Mouse (Mus musculus) embryonic facial prominence, embryonic 11.5 days (tissue): ENCODE results near the gene Exoc6b. TPM values are rescaled to one million over a fixed set of nuclear protein-coding genes. Genes with fewer than 3 reads are reported as not detected.
"Not testable (repeated sequence)": the region's sequence is repeated elsewhere in the genome, so short reads cannot be mapped to it uniquely, and the experiment has no call there.

Source experiments
- ATAC-seq: fragments of 200-750 bp; cut with Nextera tagmentation; replicated peaks from 2 replicates; pipeline ENCODE4 v1.8.0; 2017; ENCODE audit warnings: low read depth; ENCODE audit not compliant: insufficient number of reproducible peaks, low FRiP score, low TSS enrichment
- DNase-seq: peaks from one replicate; pipeline ENCODE4 v3.0.0-alpha.2; 2015; ENCODE audit warnings: low spot score
- H3K27ac ChIP-seq: fragments of 300-500 bp; sonication (generic); replicated peaks from 2 replicates; pipeline ENCODE4 v1.5.1; 2014; ENCODE audit warnings: mild to moderate bottlenecking, low read depth, low read length, control low read depth
- H3K27me3 ChIP-seq: fragments of 300-500 bp; sonication (generic); 2 replicates; pipeline ENCODE4 v1.6.1; 2014; ENCODE audit warnings: mild to moderate bottlenecking, low read length, moderate library complexity, mixed read lengths; ENCODE audit not compliant: control insufficient read depth, insufficient read depth
- H3K36me3 ChIP-seq: fragments of 300-500 bp; sonication (generic); replicated peaks from 2 replicates; pipeline ENCODE4 v1.6.1; 2014; ENCODE audit warnings: low read depth, mild to moderate bottlenecking, low read length, moderate library complexity, mixed read lengths; ENCODE audit not compliant: control insufficient read depth, insufficient read depth
- H3K4me1 ChIP-seq: fragments of 300-500 bp; sonication (generic); 2 replicates; pipeline ENCODE4 v1.6.1; 2014; ENCODE audit warnings: low read length, mixed read lengths; ENCODE audit not compliant: control insufficient read depth, insufficient read depth
- H3K4me2 ChIP-seq: fragments of 300-500 bp; sonication (generic); 2 replicates; pipeline ENCODE4 v1.6.1; 2014; ENCODE audit warnings: low read depth, mild to moderate bottlenecking, control low read depth, low read length, moderate library complexity
- H3K4me3 ChIP-seq: fragments of 300-500 bp; sonication (generic); 2 replicates; pipeline ENCODE4 v1.5.1; 2014; ENCODE audit warnings: low read depth, low read length, control low read depth
- H3K9ac ChIP-seq: fragments of 300-500 bp; sonication (generic); replicated peaks from 2 replicates; pipeline ENCODE4 v1.6.1; 2014; ENCODE audit warnings: mild to moderate bottlenecking, control low read depth, low read length
- H3K9me3 ChIP-seq: fragments of 300-500 bp; sonication (generic); replicated peaks from 2 replicates; pipeline ENCODE4 v1.6.1; 2016; ENCODE audit warnings: mild to moderate bottlenecking, low read length, inconsistent platforms, mixed read lengths; ENCODE audit not compliant: control insufficient read depth
- WGBS: fragments of 180-500 bp; shearing (Covaris S2); extraction: QIAGEN DNeasy Blood & Tissue Kit; methylation state at CpG from one replicate; pipeline ENCODE4 v1.1.7; 2014; 5-methylcytosine and 5-hydroxymethylcytosine counted together
- polyA plus RNA-seq: library from polyadenylated mRNA; unstranded; fragments of >200 nt; fragmentation: Nextera tagmentation; extraction: Ambion mirVana; gene quantifications from 2 replicates; pipeline ENCODE4 v1.2.1, GENCODE M21; 2014

Exoc6b gene
- polyA plus RNA-seq, 1 experiment from 2014 or later, result 36.0 TPM

DNA sequence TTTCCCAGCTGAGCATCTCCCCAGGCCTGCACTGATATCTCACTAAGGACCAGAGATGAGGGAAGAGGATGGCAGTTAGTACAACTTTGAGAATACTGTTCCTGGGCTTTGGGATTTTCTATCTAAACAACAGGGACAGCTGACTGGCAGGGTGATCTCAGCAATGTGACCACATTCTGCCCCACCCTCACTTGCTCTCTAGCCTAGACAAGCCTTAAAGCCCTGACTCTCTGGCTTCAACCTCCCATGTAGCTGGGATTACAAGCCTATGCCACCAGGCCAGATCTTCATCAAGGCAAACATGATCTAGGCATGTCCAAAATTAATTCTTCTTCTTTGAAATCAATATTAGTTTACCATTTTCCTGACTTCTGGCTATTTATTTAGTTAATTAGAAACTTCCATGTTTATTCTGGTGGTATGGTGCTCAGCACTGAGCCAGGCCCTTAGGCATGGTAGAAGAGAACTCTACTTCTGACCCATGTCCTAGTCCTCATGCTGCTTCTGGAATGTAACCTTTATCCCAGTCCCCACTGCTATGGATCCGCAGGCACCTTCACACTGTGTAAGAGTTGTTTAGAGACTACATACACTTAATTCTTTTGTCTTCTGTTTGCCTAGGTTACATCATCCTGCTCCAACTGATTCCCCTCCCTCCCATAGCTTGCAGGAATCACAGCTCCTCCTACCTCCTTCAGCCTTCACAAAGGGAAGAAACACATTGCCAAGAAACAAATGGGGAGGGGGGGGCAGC, 468.0 kb downstream of the Exoc6b start:
- H3K4me2 ChIP-seq, result no peak overlapping the region
- H3K4me1 ChIP-seq, result no peaks in the 10 kb centered on the region
- WGBS, result 30% methylated on average over 1 of the region's 1 CpGs
- H3K9ac ChIP-seq, result no peak overlapping the region
- H3K27me3 ChIP-seq, result no peaks in the 10 kb centered on the region
- H3K27ac ChIP-seq, result no peak overlapping the region
- no peaks in the 10 kb centered on the region for H3K36me3 ChIP-seq
- no peaks in the 10 kb centered on the region for H3K9me3 ChIP-seq
- no peak overlapping the region for H3K4me3 ChIP-seq
- DNase-seq (no peak), ATAC-seq (no peak)

- not testable (repeated sequence) for H3K4me3 ChIP-seq, H3K36me3 ChIP-seq, H3K4me1 ChIP-seq, H3K27me3 ChIP-seq, DNase-seq, H3K9ac ChIP-seq, H3K4me2 ChIP-seq, H3K9me3 ChIP-seq, ATAC-seq, H3K27ac ChIP-seq
- 95% methylated on average over 3 of the region's 3 CpGs for WGBS
These were observed 470.0 kb downstream of the Exoc6b start for GRCm38 (mm10) chr6:84599296-84599695.

DNA sequence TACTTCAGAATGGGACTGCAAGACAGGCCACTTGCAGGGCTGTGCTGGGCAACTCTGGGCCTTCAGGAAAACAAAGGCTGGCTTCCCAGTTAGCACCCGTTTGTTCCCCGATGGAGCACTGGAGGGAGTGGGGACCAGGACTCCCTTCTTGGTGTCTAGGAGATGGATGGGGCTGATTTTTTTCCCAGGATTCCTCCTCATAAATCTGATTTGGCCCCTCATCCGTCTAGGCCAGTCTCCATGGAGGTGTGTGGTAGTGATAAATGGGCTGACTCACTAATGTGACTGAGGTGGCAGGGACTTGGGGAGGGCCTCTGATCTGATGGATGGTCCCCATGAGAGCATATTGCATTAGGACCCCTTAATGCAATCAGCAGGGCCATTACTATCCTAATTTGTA, 470.6 kb downstream of the Exoc6b start:
- Histone ChIP-seq H3K9ac (no peak overlapping the region), H3K27me3 (no peaks in the 10 kb centered on the region), H3K27ac (no peak overlapping the region), H3K36me3 (no peaks in the 10 kb centered on the region), H3K4me1 (no peaks in the 10 kb centered on the region; the same call in 1 of the 2 replicates), H3K9me3 (no peaks in the 10 kb centered on the region), H3K4me3 (no peak overlapping the region), H3K4me2 (no peak overlapping the region)
- no peak for ATAC-seq
- no peak for DNase-seq
- WGBS, result 85% methylated on average over 3 of the region's 3 CpGs

- H3K27ac ChIP-seq, result no peak overlapping the region
- H3K9me3 ChIP-seq, result no peaks in the 10 kb centered on the region
- H3K4me1 ChIP-seq, result peaks cover 6% of the 10 kb centered on the region; the same call in 1 of the 2 replicates
- no peak overlapping the region for H3K9ac ChIP-seq
- H3K4me2 ChIP-seq, result no peak overlapping the region
- WGBS, result 34% methylated on average over 3 of the region's 3 CpGs
- H3K36me3 ChIP-seq, result no peaks in the 10 kb centered on the region
- H3K27me3 ChIP-seq, result peaks cover 5% of the 10 kb centered on the region
- DNase-seq (peak; percentile 30), ATAC-seq (no peak; the same call in 1 of the 2 replicates)
- H3K4me3 ChIP-seq, result no peak overlapping the region
These were observed 474.7 kb downstream of the Exoc6b start for GRCm38 (mm10) chr6:84594626-84595025.

GRCm38 (mm10) chr6:84593693-84594092, 475.6 kb downstream of the Exoc6b start, which contains the start of gene Cyp26b1:
Gene Cyp26b1, minus strand, starts transcription at chr6:84593908.
- H3K27me3 ChIP-seq, result peaks cover 6% of the 10 kb centered on the region
- 86% methylated on average over 10 of the region's 10 CpGs for WGBS
- H3K36me3 ChIP-seq, result no peaks in the 10 kb centered on the region
- ATAC-seq, result 0 out of 2 replicates have a peak, but pooled peaks have one; percentile 14
- DNase-seq, result no peak
- no peak within 1 kb of the TSS for H3K9ac ChIP-seq
- peaks cover 6% of the 10 kb centered on the region for H3K4me1 ChIP-seq
- H3K9me3 ChIP-seq, result no peaks in the 10 kb centered on the region
- H3K27ac ChIP-seq, result no peak within 1 kb of the TSS
- no peak within 1 kb of the TSS for H3K4me3 ChIP-seq
- no peak within 1 kb of the TSS for H3K4me2 ChIP-seq

DNA sequence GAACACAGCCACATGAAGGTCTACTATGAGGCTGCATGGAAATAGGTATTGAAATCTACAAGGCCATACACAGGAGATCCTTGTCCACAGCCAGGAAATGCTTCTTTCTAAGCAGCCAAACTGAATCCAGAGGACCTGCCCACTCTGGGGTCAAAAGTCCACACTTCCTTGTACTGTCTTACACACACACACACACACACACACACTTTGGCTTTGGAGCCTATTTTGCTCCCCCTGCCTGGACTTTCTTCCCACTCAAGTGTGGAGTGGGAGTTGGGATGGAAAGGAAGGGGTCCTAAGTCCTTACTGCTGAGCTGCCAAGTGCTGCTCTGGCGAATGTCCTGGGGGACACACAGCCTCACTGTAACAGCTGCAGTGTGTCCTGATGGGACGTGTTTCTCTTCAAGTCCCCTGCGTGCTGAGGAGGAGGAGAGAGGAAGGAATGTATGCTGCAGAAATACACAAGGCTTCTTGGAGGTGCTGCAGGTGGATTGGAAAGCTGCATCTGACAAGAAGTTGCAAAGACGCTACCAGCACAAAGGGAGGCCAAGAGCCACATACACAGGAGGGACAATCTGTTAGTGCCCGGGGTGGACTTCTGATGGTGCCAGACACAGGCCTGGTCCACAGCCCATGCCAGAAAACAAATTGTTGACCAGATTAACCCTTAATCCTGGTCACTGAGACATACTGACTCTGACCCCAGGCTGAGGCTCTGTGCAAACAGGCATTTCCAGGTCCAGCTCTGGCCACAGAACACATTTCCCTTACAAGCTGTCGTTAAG, 478.2 kb downstream of the Exoc6b start:
- Histone ChIP-seq H3K27me3 (peaks cover 19% of the 10 kb centered on the region), H3K4me2 (no peak overlapping the region), H3K4me3 (no peak overlapping the region), H3K4me1 (peaks cover 6% of the 10 kb centered on the region), H3K36me3 (no peaks in the 10 kb centered on the region), H3K27ac (no peak overlapping the region), H3K9ac (no peak overlapping the region), H3K9me3 (no peaks in the 10 kb centered on the region)
- no peak for DNase-seq
- 65% methylated on average over 6 of the region's 6 CpGs for WGBS
- ATAC-seq, result no peak

- Histone ChIP-seq H3K4me3 (peak overlapping the region; percentile 4), H3K9ac (no peak overlapping the region), H3K9me3 (no peaks in the 10 kb centered on the region), H3K4me2 (peak overlapping the region; percentile 29; the same call in 1 of the 2 replicates), H3K36me3 (no peaks in the 10 kb centered on the region), H3K27me3 (peaks cover 23% of the 10 kb centered on the region), H3K27ac (no peak overlapping the region), H3K4me1 (peaks cover 6% of the 10 kb centered on the region)
- peak; percentile 66 for ATAC-seq
- peak; percentile 92 for DNase-seq
- WGBS, result 3% methylated on average over 39 of the region's 39 CpGs
These were observed 479.3 kb downstream of the Exoc6b start for GRCm38 (mm10) chr6:84589742-84590686.
